Comparison of ENCODE assay signal across 17 mouse cellular contexts in the genomic region with DNA sequence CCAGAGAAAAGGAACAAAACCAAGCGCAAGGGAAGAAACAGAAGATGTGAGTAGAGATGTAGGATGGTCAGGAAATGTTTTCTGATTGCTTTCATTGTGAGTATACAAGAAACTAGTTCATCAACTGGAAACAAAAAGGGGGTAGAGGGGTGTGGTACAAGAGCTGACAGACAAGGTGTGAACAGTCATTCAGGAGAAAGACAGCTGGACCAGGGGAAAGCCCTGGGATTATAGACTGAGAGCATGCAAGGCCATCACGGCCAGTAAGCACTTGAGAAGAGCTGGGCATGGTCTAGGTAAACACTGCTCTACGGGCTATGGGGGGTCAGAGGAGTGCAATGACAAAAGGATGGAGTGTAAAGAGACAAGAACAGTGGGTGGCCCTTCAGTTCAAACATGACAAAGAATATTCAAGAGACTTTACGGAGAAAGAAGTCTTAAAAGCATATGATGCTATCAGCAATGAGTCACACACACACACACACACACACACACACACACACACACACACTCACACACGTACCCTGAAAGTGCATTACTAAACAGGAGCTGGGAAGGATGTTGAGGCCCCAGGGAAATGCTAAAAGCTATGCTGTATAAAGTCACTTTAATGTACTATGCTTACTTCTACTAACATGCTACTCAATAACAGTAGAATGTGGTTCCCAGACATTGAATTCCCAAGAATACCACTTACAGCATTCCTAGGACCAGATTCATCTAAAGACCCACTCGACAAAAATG. TPM values are rescaled to one million over a fixed set of nuclear protein-coding genes. Genes with fewer than 3 reads are reported as not detected.
DNase-seq lines count a peak whose midpoint lies in the region; ATAC-seq and TF ChIP-seq lines count a peak whose summit lies in the region.
"Had no signal": no experiment of that assay in that cellular context is flagged by ENCODE, and none has a peak within 500 bp of the region (broad histone marks: within the 10 kb centered on the region; RNA-seq: fewer than 3 reads in every experiment).

No protein-coding gene starts in this region.

- peaks cover 35% of the 10 kb centered on the region for H3K36me3 ChIP-seq in heart, adult 2 months (ENCODE audit: control insufficient read depth, insufficient read depth, low read length)
- H3K36me3 ChIP-seq in heart, embryonic 12.5 days: no peaks in the 10 kb centered on the region
- H3K36me3 ChIP-seq in thymus, adult 2 months (ENCODE audit: control insufficient read depth, insufficient read depth, low read length): no peaks in the 10 kb centered on the region
- H3K36me3 ChIP-seq: embryonic facial prominence, embryonic 13.5 days; limb, embryonic 13.5 days; midbrain, embryonic 12.5 days; neural tube, embryonic 12.5 days had no signal

- intact Hi-C loops in heart, adult 2 months (cut with DNase I): no loop called here

- no peak for ATAC-seq in heart, embryonic 12.5 days (ENCODE audit: insufficient number of reproducible peaks, low FRiP score)
- ATAC-seq in monocyte, adult 5-6 weeks (replicated peaks; ENCODE audit: insufficient number of reproducible peaks, low FRiP score, low TSS enrichment, poor library complexity, severe bottlenecking): no peak
- ATAC-seq: hindbrain, embryonic 16.5 days; liver, postnatal 0 days had no signal

- H3K27me3 ChIP-seq in heart, adult 2 months (ENCODE audit: control insufficient read depth, insufficient read depth, low read length): no peaks in the 10 kb centered on the region
- no peaks in the 10 kb centered on the region for H3K27me3 ChIP-seq in heart, embryonic 12.5 days (replicated peaks)
- H3K27me3 ChIP-seq in thymus, adult 2 months (ENCODE audit: control insufficient read depth, insufficient read depth, low read length): no peaks in the 10 kb centered on the region
- H3K27me3 ChIP-seq: embryonic facial prominence, embryonic 13.5 days; limb, embryonic 13.5 days; midbrain, embryonic 12.5 days; neural tube, embryonic 12.5 days had no signal

- no peak overlapping the region for H3K9ac ChIP-seq in heart, adult 2 months (ENCODE audit: low read depth, low read length)
- H3K9ac ChIP-seq in heart, embryonic 12.5 days: no peak overlapping the region
- H3K9ac ChIP-seq: embryonic facial prominence, embryonic 13.5 days; limb, embryonic 13.5 days; liver, postnatal 0 days; midbrain, embryonic 12.5 days; neural tube, embryonic 12.5 days had no signal

- no peak for DNase-seq in heart, adult 2 months
- DNase-seq in thymus, adult 2 months: no peak
- DNase-seq in thymus, postnatal 36 days: no peak
- DNase-seq in induced T-regulatory cell, adult 2 months (ENCODE audit: low read depth): peak; percentile 69
- DNase-seq in adrenal gland, adult 8-10 months: no peak
- no peak for DNase-seq in urinary bladder, adult 18-20 months (ENCODE audit: low spot score in 2 of 2)
- DNase-seq: cerebellum, adult 18-20 months; kidney, postnatal 4 days; liver, postnatal 0 days; right cerebral cortex, postnatal 4 days had no signal

- no peak overlapping the region for H3K4me2 ChIP-seq in heart, embryonic 12.5 days
- H3K4me2 ChIP-seq: embryonic facial prominence, embryonic 13.5 days; limb, embryonic 13.5 days; midbrain, embryonic 12.5 days; neural tube, embryonic 12.5 days had no signal

- H3K9me3 ChIP-seq in heart, embryonic 12.5 days (replicated peaks): no peaks in the 10 kb centered on the region
- H3K9me3 ChIP-seq: embryonic facial prominence, embryonic 13.5 days; limb, embryonic 13.5 days; midbrain, embryonic 12.5 days; neural tube, embryonic 12.5 days had no signal

- peak overlapping the region; percentile 82; the same call in 1 of the 2 replicates for H3K27ac ChIP-seq in heart, adult 2 months
- no peak overlapping the region for H3K27ac ChIP-seq in heart, embryonic 12.5 days (ENCODE audit: poor library complexity, severe bottlenecking)
- H3K27ac ChIP-seq in thymus, adult 2 months (ENCODE audit: control insufficient read depth, insufficient read depth, low read length): peak overlapping the region; percentile 34; the same call in 1 of the 2 replicates
- H3K27ac ChIP-seq: embryonic facial prominence, embryonic 13.5 days; limb, embryonic 13.5 days; midbrain, embryonic 12.5 days; neural tube, embryonic 12.5 days had no signal

- 64% methylated on average over 6 of the region's 6 CpGs for WGBS in heart, adult 2 months
- WGBS in heart, embryonic 12.5 days: 64% methylated on average over 6 of the region's 6 CpGs
- 73% methylated on average over 6 of the region's 6 CpGs for WGBS in thymus, adult 2 months

- no peak overlapping the region for H3K4me3 ChIP-seq in heart, adult 2 months
- H3K4me3 ChIP-seq in heart, embryonic 12.5 days: no peak overlapping the region
- no peak overlapping the region for H3K4me3 ChIP-seq in thymus, adult 2 months (ENCODE audit: control insufficient read depth, insufficient read depth, low read length)
- H3K4me3 ChIP-seq: embryonic facial prominence, embryonic 13.5 days; limb, embryonic 13.5 days; midbrain, embryonic 12.5 days; neural tube, embryonic 12.5 days had no signal

- TF ChIP-seq EP300 in heart, adult 2 months (IDR thresholded peaks at IDR 0.05; ENCODE audit: insufficient read depth, low read depth, low read length): no peak

- no peak for TF ChIP-seq CTCF in heart, adult 2 months (IDR thresholded peaks at IDR 0.05)
- TF ChIP-seq CTCF in thymus, adult 2 months (IDR thresholded peaks at IDR 0.05; ENCODE audit: borderline replicate concordance, control insufficient read depth, extremely low read depth, insufficient read depth, low read length, poor library complexity): no peak

- peaks cover 8% of the 10 kb centered on the region; the same call in 1 of the 2 replicates for H3K79me2 ChIP-seq in heart, adult 2 months (replicated peaks; ENCODE audit: control insufficient read depth, insufficient read depth, low read length)

- no peak for TF ChIP-seq POLR2A in heart, adult 2 months (IDR thresholded peaks at IDR 0.05; ENCODE audit: insufficient read depth, low read depth, low read length)
- no peak for TF ChIP-seq POLR2A in thymus, adult 2 months (IDR thresholded peaks at IDR 0.05; ENCODE audit: control insufficient read depth, extremely low read depth, insufficient read depth, low read length, poor library complexity)

- H3K4me1 ChIP-seq in heart, adult 2 months (ENCODE audit: control insufficient read depth, insufficient read depth, low read length): peaks cover 28% of the 10 kb centered on the region
- peaks cover 50% of the 10 kb centered on the region for H3K4me1 ChIP-seq in heart, embryonic 12.5 days (replicated peaks)
- H3K4me1 ChIP-seq in thymus, adult 2 months (replicated peaks; ENCODE audit: control insufficient read depth, insufficient read depth, low read length): peaks cover 21% of the 10 kb centered on the region

RNA-seq across cellular contexts. Expression of a gene that starts 9.9 kb away (rescaled TPM):
- total RNA-seq in heart, adult 2 months (2021): 10 to 100 TPM; 22.0 to 23.3 TPM
- polyA plus RNA-seq in heart, adult 2 months (2012; rRNA removed): 24.7 and 41.3 TPM in 2 replicates
- polyA plus RNA-seq in heart, embryonic 12.5 days (2016; fragmentation: Nextera tagmentation; extraction: Ambion mirVana): 68.7 and 68.9 TPM in 2 replicates
- 122 and 127 TPM in 2 replicates for polyA plus RNA-seq in thymus, adult 2 months (2012; rRNA removed)
- total RNA-seq in adrenal gland, adult 8-10 months (2022): 10 to 100 TPM; 23.7 to 33.0 (median 28.7) TPM
- 142 to 226 TPM (median 192 TPM) in 3 replicates for total RNA-seq in monocyte, adult 5-6 weeks (2017)
